In the genomic region with DNA sequence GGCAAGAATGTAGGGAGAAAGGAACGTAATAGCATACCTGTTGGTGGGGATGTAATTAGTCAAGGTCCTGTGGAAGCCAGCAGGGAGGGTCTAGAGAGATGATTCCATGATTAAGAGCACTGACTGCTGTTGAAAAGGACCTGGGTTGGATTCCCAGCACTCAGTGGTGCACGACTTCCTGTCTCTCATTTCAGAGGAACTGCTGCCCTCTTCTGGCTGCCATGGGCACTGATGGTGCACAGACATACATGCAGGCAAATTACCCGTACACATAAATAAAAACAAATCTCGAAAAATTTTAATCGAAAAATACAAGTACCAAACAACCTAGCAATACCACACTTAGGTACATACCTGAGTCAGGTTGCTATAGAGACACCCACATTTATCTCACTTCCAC, we compare ENCODE assay signal across 14 mouse cellular contexts. TPM values are rescaled to one million over a fixed set of nuclear protein-coding genes. Genes with fewer than 3 reads are reported as not detected.
A peak's percentile ranks its signal among the peaks of the same experiment; 100 is the strongest.
DNase-seq lines count a peak whose midpoint lies in the region; ATAC-seq and TF ChIP-seq lines count a peak whose summit lies in the region.
"Had no signal": no experiment of that assay in that cellular context is flagged by ENCODE, and none has a peak within 500 bp of the region (broad histone marks: within the 10 kb centered on the region; RNA-seq: fewer than 3 reads in every experiment).

No protein-coding gene starts in this region.

- no peak overlapping the region for H3K4me3 ChIP-seq in intestine, postnatal 0 days (ENCODE audit: low read depth, low read length)
- no peak overlapping the region for H3K4me3 ChIP-seq in intestine, embryonic 15.5 days (replicated peaks)
- H3K4me3 ChIP-seq in MEL (ENCODE audit: control insufficient read depth in 1 of 2, insufficient read depth in 1 of 2, low read depth in 2 of 2, low read length in 2 of 2) = no peak overlapping the region
- no peak overlapping the region for H3K4me3 ChIP-seq in small intestine, adult 2 months (ENCODE audit: low read depth, low read length)
- H3K4me3 ChIP-seq: limb, embryonic 13.5 days; midbrain, embryonic 10.5 days; neural tube, embryonic 13.5 days had no signal

- no peaks in the 10 kb centered on the region for H3K9me3 ChIP-seq in intestine, postnatal 0 days (ENCODE audit: control insufficient read depth)
- H3K9me3 ChIP-seq in intestine, embryonic 15.5 days = no peaks in the 10 kb centered on the region
- no peaks in the 10 kb centered on the region for H3K9me3 ChIP-seq in MEL (replicated peaks; ENCODE audit: insufficient read depth, low read length)

- no peak for TF ChIP-seq POLR2A in MEL (IDR thresholded peaks at IDR 0.05; ENCODE audit: control insufficient read depth in 1 of 2, insufficient read depth in 1 of 2, low read depth in 1 of 2, low read length in 2 of 2, poor library complexity in 1 of 2)
- TF ChIP-seq POLR2A in small intestine, adult 2 months (IDR thresholded peaks at IDR 0.05; ENCODE audit: low read depth, low read length) = no peak

- ATAC-seq in intestine, postnatal 0 days = no peak
- ATAC-seq in intestine, embryonic 15.5 days = no peak

- WGBS in intestine, postnatal 0 days = 97% methylated on average over 5 of the region's 5 CpGs
- 94% methylated on average over 5 of the region's 5 CpGs for WGBS in intestine, embryonic 15.5 days
- WGBS in small intestine, adult 2 months = 96% methylated on average over 5 of the region's 5 CpGs

- no peak overlapping the region for H3K4me2 ChIP-seq in intestine, postnatal 0 days (replicated peaks; ENCODE audit: low read depth)
- H3K4me2 ChIP-seq in intestine, embryonic 15.5 days (replicated peaks) = no peak overlapping the region
- H3K4me2 ChIP-seq: limb, embryonic 13.5 days; neural tube, embryonic 13.5 days had no signal

- TF ChIP-seq EP300 in MEL (IDR thresholded peaks at IDR 0.05; ENCODE audit: low read depth in 1 of 2, low read length in 2 of 2) = no peak

- TF ChIP-seq CTCF in intestine, postnatal 0 days (IDR thresholded peaks at IDR 0.05; ENCODE audit: low read depth) = peak; percentile 52
- peak; percentile 28 to 56 (median 48); a peak in 5 of 6 replicates for TF ChIP-seq CTCF in MEL (IDR thresholded peaks at IDR 0.05 in 2 of 3, conservative IDR thresholded peaks at IDR 0.05 in 1 of 3; ENCODE audit: control insufficient read depth in 1 of 3, insufficient read depth in 1 of 3, low read depth in 2 of 3, low read length in 3 of 3, poor library complexity in 1 of 3, severe bottlenecking in 1 of 3)
- peak; percentile 36; the same call in 1 of the 2 replicates for TF ChIP-seq CTCF in small intestine, adult 2 months (IDR thresholded peaks at IDR 0.05; ENCODE audit: extremely low read depth, insufficient read length, insufficient replicate concordance, low read depth, low read length)

- no peak overlapping the region for H3K9ac ChIP-seq in intestine, postnatal 0 days (ENCODE audit: low read depth, low read length)
- no peak overlapping the region for H3K9ac ChIP-seq in intestine, embryonic 15.5 days
- no peak overlapping the region for H3K9ac ChIP-seq in MEL (ENCODE audit: control insufficient read depth, low read depth, low read length, poor library complexity, severe bottlenecking)
- H3K9ac ChIP-seq: limb, embryonic 13.5 days; neural tube, embryonic 13.5 days had no signal

- peak; percentile 10 for DNase-seq in lung, postnatal 36 days
- no peak for DNase-seq in lung, adult 18-20 months
- DNase-seq in MEL (ENCODE audit: low read depth, low spot score) = peak; percentile 41
- DNase-seq in adrenal gland, postnatal 25 days = no peak
- no peak for DNase-seq in left cerebral cortex, adult 9 months (ENCODE audit: low spot score in 2 of 2)
- DNase-seq: embryo, embryonic 11 days; gastrocnemius, postnatal 10 days; heart, postnatal 4 days had no signal

- H3K27ac ChIP-seq in intestine, postnatal 0 days (ENCODE audit: low read depth, low read length) = no peak overlapping the region
- no peak overlapping the region for H3K27ac ChIP-seq in intestine, embryonic 15.5 days
- no peak overlapping the region for H3K27ac ChIP-seq in MEL (ENCODE audit: control insufficient read depth, low read depth, low read length)
- H3K27ac ChIP-seq in small intestine, adult 2 months (ENCODE audit: insufficient read depth, low read depth, low read length) = no peak overlapping the region
- H3K27ac ChIP-seq: limb, embryonic 13.5 days; midbrain, embryonic 10.5 days; neural tube, embryonic 13.5 days had no signal

- peaks cover 26% of the 10 kb centered on the region for H3K36me3 ChIP-seq in intestine, postnatal 0 days (ENCODE audit: control insufficient read depth, insufficient read depth)
- H3K36me3 ChIP-seq in intestine, embryonic 15.5 days = 0 out of 2 replicates have a peak, but pooled peaks cover 17% of the 10 kb centered on the region
- peaks cover 0 to 5% of the 10 kb centered on the region in 2 experiments for H3K36me3 ChIP-seq in MEL (ENCODE audit: control insufficient read depth in 1 of 2, insufficient read depth in 2 of 2, low read length in 2 of 2)
- H3K36me3 ChIP-seq in small intestine, adult 2 months (ENCODE audit: control insufficient read depth, insufficient read depth, low read length) = peaks cover 19% of the 10 kb centered on the region

- no peaks in the 10 kb centered on the region for H3K27me3 ChIP-seq in intestine, postnatal 0 days (replicated peaks; ENCODE audit: control insufficient read depth, insufficient read depth, low read length)
- H3K27me3 ChIP-seq in intestine, embryonic 15.5 days (replicated peaks) = no peaks in the 10 kb centered on the region
- no peaks in the 10 kb centered on the region for H3K27me3 ChIP-seq in MEL (ENCODE audit: control insufficient read depth in 1 of 2, insufficient read depth in 2 of 2, low read length in 2 of 2)
- no peaks in the 10 kb centered on the region for H3K27me3 ChIP-seq in small intestine, adult 2 months (ENCODE audit: control insufficient read depth, insufficient read depth, low read length)
- H3K27me3 ChIP-seq: limb, embryonic 13.5 days; neural tube, embryonic 13.5 days had no signal

- H3K4me1 ChIP-seq in intestine, postnatal 0 days (replicated peaks; ENCODE audit: control insufficient read depth, insufficient read depth, low read length) = no peaks in the 10 kb centered on the region
- no peaks in the 10 kb centered on the region for H3K4me1 ChIP-seq in intestine, embryonic 15.5 days (replicated peaks)
- no peaks in the 10 kb centered on the region for H3K4me1 ChIP-seq in MEL (ENCODE audit: control insufficient read depth in 1 of 2, insufficient read depth in 2 of 2, low read length in 2 of 2)
- H3K4me1 ChIP-seq in small intestine, adult 2 months (ENCODE audit: control insufficient read depth, insufficient read depth, insufficient read length, low read length) = no peaks in the 10 kb centered on the region
- H3K4me1 ChIP-seq: limb, embryonic 13.5 days; midbrain, embryonic 10.5 days; neural tube, embryonic 13.5 days had no signal

- peak; percentile 49 for TF ChIP-seq RAD21 in MEL (IDR thresholded peaks at IDR 0.05; ENCODE audit: low read depth, low read length)

- H3K79me2 ChIP-seq in MEL (ENCODE audit: control insufficient read depth, insufficient read depth, low read length, poor library complexity) = no peaks in the 10 kb centered on the region

TF ChIP-seq in MEL, 35 proteins besides CTCF, POLR2A, EP300 and RAD21:
- TF ChIP-seq SMC3 (IDR thresholded peaks at IDR 0.05; ENCODE audit: low read depth, low read length) (peak; percentile 50), ZMIZ1 (IDR thresholded peaks at IDR 0.05; ENCODE audit: low read depth, low read length) (no peak), ZC3H11A (IDR thresholded peaks at IDR 0.05; ENCODE audit: low read depth, low read length) (0 out of 2 replicates have a peak, but pooled peaks have one; percentile 24), MYC (IDR thresholded peaks at IDR 0.05; ENCODE audit: low read depth, low read length) (no peak), MEF2A (IDR thresholded peaks at IDR 0.05; ENCODE audit: extremely low read depth, insufficient replicate concordance, low read depth, low read length, poor library complexity, severe bottlenecking) (no peak), JUND (IDR thresholded peaks at IDR 0.05; ENCODE audit: low read depth, low read length) (no peak), TBP (IDR thresholded peaks at IDR 0.05; ENCODE audit: low read depth, low read length) (no peak)
TF ChIP-seq in MEL: peak in this region for 2.

RNA-seq across cellular contexts. Expression of a gene that starts 28.8 kb away (rescaled TPM):
- polyA plus RNA-seq in intestine, postnatal 0 days (2015; fragmentation: Nextera tagmentation; extraction: Ambion mirVana) = 96.7 and 98.2 TPM in 2 replicates
- 120 and 131 TPM in 2 replicates for polyA plus RNA-seq in intestine, embryonic 15.5 days (2015; fragmentation: Nextera tagmentation; extraction: Ambion mirVana)
- 40.3 and 46.3 TPM in 2 replicates for total RNA-seq in MEL (2012; rRNA removed)
- 10 to 100 TPM in 1 of 2 experiments, not detected in 1; 54.3 TPM for polyA plus RNA-seq in MEL (2012; ENCODE audit: insufficient read depth in 1 of 2, insufficient read length in 2 of 2, low read depth in 1 of 2, low replicate concordance in 2 of 2, missing spikeins in 1 of 2)
- 8.5 and 14.1 TPM in 2 replicates for polyA plus RNA-seq in small intestine, adult 2 months (2012; rRNA removed)
- total RNA-seq in adrenal gland, postnatal 25 days (2021) = 97.3 and 103 TPM in 2 replicates

RNA-seq across cellular contexts. Expression of a gene that starts 30.1 kb away (rescaled TPM):
- polyA plus RNA-seq in intestine, postnatal 0 days (2015; fragmentation: Nextera tagmentation; extraction: Ambion mirVana) = 9.7 and 10.6 TPM in 2 replicates
- 13.3 and 13.4 TPM in 2 replicates for polyA plus RNA-seq in intestine, embryonic 15.5 days (2015; fragmentation: Nextera tagmentation; extraction: Ambion mirVana)
- 13.3 and 16.3 TPM in 2 replicates for total RNA-seq in MEL (2012; rRNA removed)
- polyA plus RNA-seq in MEL (2012; ENCODE audit: insufficient read depth in 1 of 2, insufficient read length in 2 of 2, low read depth in 1 of 2, low replicate concordance in 2 of 2, missing spikeins in 1 of 2) = 10 to 100 TPM; 17.2 to 72.5 TPM
- polyA plus RNA-seq in small intestine, adult 2 months (2012; rRNA removed) = 6.4 and 8.0 TPM in 2 replicates
- 34.1 and 45.9 TPM in 2 replicates for total RNA-seq in adrenal gland, postnatal 25 days (2021)

Comparison
In these comparisons a context has a peak if more than half of its experiments do, and no peak if none do; other contexts are left out.
1. DNase-seq: peak in lung, postnatal 36 days (single experiment) and MEL (single experiment); none in lung, adult 18-20 months (0 of 2), adrenal gland, postnatal 25 days (single experiment) and left cerebral cortex, adult 9 months (0 of 2).
2. Peak in every context shown above with its lines, with median percentiles within 50 percentile points of each other: CTCF ChIP-seq.